Mouse (Mus musculus): ENCODE measurements around the gene Dab1. TPM values are rescaled to one million over a fixed set of nuclear protein-coding genes. Genes with fewer than 3 reads are reported as not detected.

Dab1 gene
- 49.4 and 56.8 TPM in 2 replicates for polyA plus RNA-seq (2012; rRNA removed)

GRCm38 (mm10) chr4:103619321-103619945 is at the start of gene Dab1:
Gene Dab1, plus strand, starts transcription at chr4:103619359.
- DNase-seq (ENCODE audit: extremely low spot score in 1 of 2, low spot score in 1 of 2), result peak; percentile 53 to 84

GRCm38 (mm10) chr4:103571721-103572352 is 47.3 kb upstream of the Dab1 start:
- DNase-seq (ENCODE audit: extremely low spot score in 1 of 2, low spot score in 1 of 2), result no peak

GRCm38 (mm10) chr4:103575556-103575955 is 43.6 kb upstream of the Dab1 start:
- DNase-seq (ENCODE audit: extremely low spot score in 1 of 2, low spot score in 1 of 2), result no peak

- DNase-seq (ENCODE audit: extremely low spot score in 1 of 2, low spot score in 1 of 2), result no peak
Observed at GRCm38 (mm10) chr4:103576305-103576704, 42.9 kb upstream of the Dab1 start.

GRCm38 (mm10) chr4:103577111-103577815 is 41.9 kb upstream of the Dab1 start:
- DNase-seq (ENCODE audit: extremely low spot score in 1 of 2, low spot score in 1 of 2), result peak in 1 of 2 experiments; percentile 28

- peak in 1 of 2 experiments; percentile 15 for DNase-seq (ENCODE audit: extremely low spot score in 1 of 2, low spot score in 1 of 2)
Observed at GRCm38 (mm10) chr4:103577821-103578220, 41.3 kb upstream of the Dab1 start.

GRCm38 (mm10) chr4:103580021-103580420 is 39.1 kb upstream of the Dab1 start:
- DNase-seq (ENCODE audit: extremely low spot score in 1 of 2, low spot score in 1 of 2), result no peak

GRCm38 (mm10) chr4:103615011-103615410 is 4.1 kb upstream of the Dab1 start:
- DNase-seq (ENCODE audit: extremely low spot score in 1 of 2, low spot score in 1 of 2), result no peak

- peak in 1 of 2 experiments; percentile 38 for DNase-seq (ENCODE audit: extremely low spot score in 1 of 2, low spot score in 1 of 2)
Observed at GRCm38 (mm10) chr4:103619946-103620371, 800 bp downstream of the Dab1 start.

- peak in 1 of 2 experiments; percentile 22 for DNase-seq (ENCODE audit: extremely low spot score in 1 of 2, low spot score in 1 of 2)
Observed at GRCm38 (mm10) chr4:103620590-103621155, 1.5 kb downstream of the Dab1 start.

- no peak for DNase-seq (ENCODE audit: extremely low spot score in 1 of 2, low spot score in 1 of 2)
Observed at GRCm38 (mm10) chr4:103621586-103621985, 2.4 kb downstream of the Dab1 start.

- DNase-seq (ENCODE audit: extremely low spot score in 1 of 2, low spot score in 1 of 2), result peak in 1 of 2 experiments; percentile 57
Observed at GRCm38 (mm10) chr4:103630177-103630576, 11.0 kb downstream of the Dab1 start.

- DNase-seq (ENCODE audit: extremely low spot score in 1 of 2, low spot score in 1 of 2), result peak in 1 of 2 experiments; percentile 21
Observed at GRCm38 (mm10) chr4:103636168-103636776, 17.1 kb downstream of the Dab1 start.

- DNase-seq (ENCODE audit: extremely low spot score in 1 of 2, low spot score in 1 of 2), result no peak
Observed at GRCm38 (mm10) chr4:103648209-103648896, 29.2 kb downstream of the Dab1 start.

- no peak for DNase-seq (ENCODE audit: extremely low spot score in 1 of 2, low spot score in 1 of 2)
Observed at GRCm38 (mm10) chr4:103655740-103656139, 36.6 kb downstream of the Dab1 start.

GRCm38 (mm10) chr4:103661386-103661785 is 42.2 kb downstream of the Dab1 start:
- DNase-seq (ENCODE audit: extremely low spot score in 1 of 2, low spot score in 1 of 2), result no peak

- DNase-seq (ENCODE audit: extremely low spot score in 1 of 2, low spot score in 1 of 2), result no peak
Observed at GRCm38 (mm10) chr4:103667438-103667837, 48.3 kb downstream of the Dab1 start.

GRCm38 (mm10) chr4:103677195-103677594 is 58.0 kb downstream of the Dab1 start:
- DNase-seq (ENCODE audit: extremely low spot score in 1 of 2, low spot score in 1 of 2), result no peak

GRCm38 (mm10) chr4:103678501-103678900 is 59.3 kb downstream of the Dab1 start:
- no peak for DNase-seq (ENCODE audit: extremely low spot score in 1 of 2, low spot score in 1 of 2)

GRCm38 (mm10) chr4:103685136-103685535 is 66.0 kb downstream of the Dab1 start:
- no peak for DNase-seq (ENCODE audit: extremely low spot score in 1 of 2, low spot score in 1 of 2)
